Mouse (Mus musculus) stomach, postnatal 0 days (tissue): ENCODE measurements around the gene Gal3st2b.
"Not testable (repeated sequence)": the region's sequence is repeated elsewhere in the genome, so short reads cannot be mapped to it uniquely, and the experiment has no call there.

Experiments
- CTCF ChIP-seq: IDR thresholded peaks from 2 replicates; pipeline ENCODE4 v1.5.1; 2016; ENCODE audit warnings: antibody characterized with exemption, low read depth, mild to moderate bottlenecking, moderate library complexity
- EP300 ChIP-seq: optimal IDR thresholded peaks from 2 replicates; pipeline ENCODE3; 2016; ENCODE audit warnings: antibody characterized with exemption

DNA sequence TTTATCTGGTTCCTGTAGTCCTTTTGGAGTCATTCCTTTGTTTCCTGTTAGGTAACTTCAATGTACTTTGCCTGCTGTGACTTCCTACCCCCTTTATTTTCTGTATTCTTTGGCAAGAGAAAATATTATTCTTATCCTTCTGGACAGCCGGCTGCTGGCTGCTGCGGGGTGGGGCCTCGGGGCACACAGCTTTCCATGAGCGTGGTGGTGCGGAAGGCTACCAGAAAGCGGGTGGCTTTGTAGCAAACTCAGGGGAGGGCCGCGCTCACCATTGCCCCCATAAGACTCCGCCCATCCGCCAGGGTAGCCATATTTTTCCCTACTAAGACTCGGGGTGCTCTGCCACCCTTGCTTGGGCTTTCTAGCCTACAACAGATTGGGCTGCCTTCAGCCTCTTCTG, 31.0 kb downstream of the Gal3st2b start:
- not testable (repeated sequence) for TF ChIP-seq CTCF, EP300
